Mouse (Mus musculus): ENCODE results near the gene Phf13. TPM values are rescaled to one million over a fixed set of nuclear protein-coding genes. Genes with fewer than 3 reads are reported as not detected.

Gene Phf13
- 4.0 and 7.5 TPM in 2 replicates for polyA plus RNA-seq (2012; rRNA removed)

GRCm38 (mm10) chr4:151996173-151996950 lies at the start of gene Phf13:
TSS of gene Phf13 (minus strand) at chr4:151996258.
- WGBS: under 1% methylated on average over 94 of the region's 94 CpGs
- Histone ChIP-seq H3K27me3 (ENCODE audit: control insufficient read depth, insufficient read depth, low read length) (no peaks in the 10 kb centered on the region), H3K27ac (ENCODE audit: insufficient read depth, low read depth, low read length) (peak within 1 kb of the TSS; percentile 88), H3K4me1 (ENCODE audit: control insufficient read depth, insufficient read depth, insufficient read length, low read length) (peaks cover 4% of the 10 kb centered on the region), H3K4me3 (ENCODE audit: low read depth, low read length) (peak within 1 kb of the TSS; percentile 99), H3K36me3 (ENCODE audit: control insufficient read depth, insufficient read depth, low read length) (peaks cover 10% of the 10 kb centered on the region)
- TF ChIP-seq CTCF (IDR thresholded peaks at IDR 0.05; ENCODE audit: extremely low read depth, insufficient read length, insufficient replicate concordance, low read depth, low read length) (no peak), POLR2A (IDR thresholded peaks at IDR 0.05; ENCODE audit: low read depth, low read length) (peak; percentile 58; the same call in 1 of the 2 replicates)

- no peak for TF ChIP-seq CTCF (IDR thresholded peaks at IDR 0.05; ENCODE audit: extremely low read depth, insufficient read length, insufficient replicate concordance, low read depth, low read length)
- TF ChIP-seq POLR2A (IDR thresholded peaks at IDR 0.05; ENCODE audit: low read depth, low read length): no peak
- Histone ChIP-seq H3K36me3 (ENCODE audit: control insufficient read depth, insufficient read depth, low read length) (peaks cover 67% of the 10 kb centered on the region), H3K27ac (ENCODE audit: insufficient read depth, low read depth, low read length) (no peak overlapping the region), H3K27me3 (ENCODE audit: control insufficient read depth, insufficient read depth, low read length) (no peaks in the 10 kb centered on the region), H3K4me1 (ENCODE audit: control insufficient read depth, insufficient read depth, insufficient read length, low read length) (peaks cover 3% of the 10 kb centered on the region), H3K4me3 (ENCODE audit: low read depth, low read length) (no peak overlapping the region)
- WGBS: 75% methylated on average over 6 of the region's 6 CpGs
Measured at GRCm38 (mm10) chr4:152044609-152045008, 48.6 kb upstream of the Phf13 start.

GRCm38 (mm10) chr4:152043171-152043570 lies 47.1 kb upstream of the Phf13 start:
- TF ChIP-seq POLR2A (IDR thresholded peaks at IDR 0.05; ENCODE audit: low read depth, low read length) (no peak), CTCF (IDR thresholded peaks at IDR 0.05; ENCODE audit: extremely low read depth, insufficient read length, insufficient replicate concordance, low read depth, low read length) (no peak)
- H3K4me3 ChIP-seq (ENCODE audit: low read depth, low read length): no peak overlapping the region
- peaks cover 3% of the 10 kb centered on the region for H3K4me1 ChIP-seq (ENCODE audit: control insufficient read depth, insufficient read depth, insufficient read length, low read length)
- peaks cover 57% of the 10 kb centered on the region for H3K36me3 ChIP-seq (ENCODE audit: control insufficient read depth, insufficient read depth, low read length)
- no peaks in the 10 kb centered on the region for H3K27me3 ChIP-seq (ENCODE audit: control insufficient read depth, insufficient read depth, low read length)
- 78% methylated on average over 3 of the region's 3 CpGs for WGBS
- no peak overlapping the region for H3K27ac ChIP-seq (ENCODE audit: insufficient read depth, low read depth, low read length)

- peaks cover 47% of the 10 kb centered on the region for H3K36me3 ChIP-seq (ENCODE audit: control insufficient read depth, insufficient read depth, low read length)
- no peak overlapping the region for H3K4me3 ChIP-seq (ENCODE audit: low read depth, low read length)
- WGBS: 93% methylated on average over 22 of the region's 22 CpGs
- H3K27me3 ChIP-seq (ENCODE audit: control insufficient read depth, insufficient read depth, low read length): no peaks in the 10 kb centered on the region
- TF ChIP-seq POLR2A (IDR thresholded peaks at IDR 0.05; ENCODE audit: low read depth, low read length) (no peak), CTCF (IDR thresholded peaks at IDR 0.05; ENCODE audit: extremely low read depth, insufficient read length, insufficient replicate concordance, low read depth, low read length) (no peak)
- no peak overlapping the region for H3K27ac ChIP-seq (ENCODE audit: insufficient read depth, low read depth, low read length)
- H3K4me1 ChIP-seq (ENCODE audit: control insufficient read depth, insufficient read depth, insufficient read length, low read length): peaks cover 3% of the 10 kb centered on the region
Measured at GRCm38 (mm10) chr4:152041924-152042641, 46.0 kb upstream of the Phf13 start.

- Histone ChIP-seq H3K4me1 (ENCODE audit: control insufficient read depth, insufficient read depth, insufficient read length, low read length) (peaks cover 3% of the 10 kb centered on the region), H3K27ac (ENCODE audit: insufficient read depth, low read depth, low read length) (no peak overlapping the region), H3K36me3 (ENCODE audit: control insufficient read depth, insufficient read depth, low read length) (peaks cover 32% of the 10 kb centered on the region), H3K27me3 (ENCODE audit: control insufficient read depth, insufficient read depth, low read length) (no peaks in the 10 kb centered on the region), H3K4me3 (ENCODE audit: low read depth, low read length) (peak overlapping the region; percentile 99)
- WGBS: 2% methylated on average over 25 of the region's 25 CpGs
- TF ChIP-seq POLR2A (IDR thresholded peaks at IDR 0.05; ENCODE audit: low read depth, low read length) (no peak), CTCF (IDR thresholded peaks at IDR 0.05; ENCODE audit: extremely low read depth, insufficient read length, insufficient replicate concordance, low read depth, low read length) (no peak)
Measured at GRCm38 (mm10) chr4:152039831-152040310, 43.8 kb upstream of the Phf13 start.

- WGBS: under 1% methylated on average over 85 of the region's 86 CpGs
- Histone ChIP-seq H3K4me3 (ENCODE audit: low read depth, low read length) (peak within 1 kb of the TSS; percentile 99), H3K36me3 (ENCODE audit: control insufficient read depth, insufficient read depth, low read length) (peaks cover 30% of the 10 kb centered on the region), H3K4me1 (ENCODE audit: control insufficient read depth, insufficient read depth, insufficient read length, low read length) (peaks cover 3% of the 10 kb centered on the region), H3K27ac (ENCODE audit: insufficient read depth, low read depth, low read length) (no peak within 1 kb of the TSS), H3K27me3 (ENCODE audit: control insufficient read depth, insufficient read depth, low read length) (no peaks in the 10 kb centered on the region)
- TF ChIP-seq CTCF (IDR thresholded peaks at IDR 0.05; ENCODE audit: extremely low read depth, insufficient read length, insufficient replicate concordance, low read depth, low read length) (peak; percentile 98), POLR2A (IDR thresholded peaks at IDR 0.05; ENCODE audit: low read depth, low read length) (peak; percentile 64)
Measured at GRCm38 (mm10) chr4:152038985-152039830, 43.1 kb upstream of the Phf13 start, which contains the start of gene Nol9. TSS of gene Nol9 (plus strand) at chr4:152039321.
